Mouse (Mus musculus): ENCODE results near the gene Nrxn1. TPM values are rescaled to one million over a fixed set of nuclear protein-coding genes. Genes with fewer than 3 reads are reported as not detected.

Nrxn1 gene
- polyA plus RNA-seq, 1 experiment from 2014 or later, result 2.1 TPM

DNA sequence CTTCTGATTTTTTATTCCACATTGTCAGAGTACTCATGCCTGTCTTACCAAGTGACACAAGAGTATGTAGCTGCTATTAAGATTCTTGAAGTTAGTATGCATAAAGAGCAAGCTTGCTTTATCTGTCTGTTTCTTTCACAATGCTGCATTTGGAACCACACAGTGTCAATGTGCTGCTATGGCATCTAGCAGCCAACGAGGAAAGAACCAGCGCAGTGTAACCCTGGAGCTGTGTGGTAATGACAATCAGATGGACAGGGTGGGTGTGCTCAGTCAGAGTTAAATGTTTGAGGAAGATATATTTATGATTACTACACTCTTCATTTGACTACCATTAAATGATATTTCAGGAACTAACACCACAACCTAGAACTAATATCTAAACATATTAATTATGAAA lies 102.1 kb downstream of the Nrxn1 start:
- no peak for TF ChIP-seq CTCF (IDR thresholded peaks at IDR 0.05; ENCODE audit: low read depth)
- Histone ChIP-seq H3K36me3 (ENCODE audit: insufficient read depth) (no peaks in the 10 kb centered on the region), H3K4me1 (ENCODE audit: insufficient read depth) (no peaks in the 10 kb centered on the region), H3K27me3 (ENCODE audit: insufficient read depth, low read length) (no peaks in the 10 kb centered on the region), H3K27ac (ENCODE audit: low read depth) (no peak overlapping the region), H3K4me3 (ENCODE audit: low read depth, low read length) (no peak overlapping the region), H3K9me3 (ENCODE audit: low read depth, low read length) (no peaks in the 10 kb centered on the region), H3K4me2 (no peak overlapping the region), H3K9ac (no peak overlapping the region)
- WGBS, result 64% methylated on average over 2 of the region's 2 CpGs
- no peak for DNase-seq
- no peak for ATAC-seq (ENCODE audit: insufficient read depth)

DNA sequence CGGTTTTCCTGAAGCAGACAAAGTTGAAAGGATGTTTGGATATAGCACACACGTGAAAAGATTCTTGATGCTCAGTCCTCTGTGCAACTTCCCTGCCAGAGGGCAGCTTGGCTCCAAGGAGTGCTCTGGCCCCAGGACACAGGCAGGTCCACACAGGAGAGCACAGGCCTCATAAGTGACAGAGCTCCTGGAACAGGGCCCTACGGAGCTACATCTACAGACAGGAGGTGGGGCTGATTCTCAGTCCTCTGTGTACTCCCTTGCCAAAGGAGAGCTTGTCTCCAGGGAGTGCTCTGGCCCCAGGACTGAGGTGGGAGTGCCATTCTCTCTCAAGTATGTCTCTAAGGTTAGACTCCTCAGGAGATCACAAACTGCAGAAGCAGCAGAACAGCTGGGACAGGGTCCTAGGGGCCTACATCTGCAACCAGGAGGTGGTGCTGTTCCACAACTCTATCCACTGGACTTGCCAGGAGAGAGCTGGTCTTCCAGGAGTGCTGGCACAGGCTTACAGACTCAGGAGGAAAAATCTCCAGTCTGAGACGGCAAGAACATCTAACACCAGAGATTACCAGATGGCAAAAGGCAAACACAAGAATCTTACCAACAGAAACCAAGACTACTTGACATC lies 129.9 kb downstream of the Nrxn1 start:
- DNase-seq (peak; percentile 62), ATAC-seq (ENCODE audit: insufficient read depth) (peak; percentile 58; the same call in 1 of the 2 replicates)
- H3K36me3 ChIP-seq (ENCODE audit: insufficient read depth), result no peaks in the 10 kb centered on the region
- H3K27me3 ChIP-seq (ENCODE audit: insufficient read depth, low read length), result no peaks in the 10 kb centered on the region
- H3K9me3 ChIP-seq (ENCODE audit: low read depth, low read length), result no peaks in the 10 kb centered on the region
- no peak overlapping the region for H3K4me3 ChIP-seq (ENCODE audit: low read depth, low read length)
- no peak overlapping the region for H3K27ac ChIP-seq (ENCODE audit: low read depth)
- H3K9ac ChIP-seq, result no peak overlapping the region
- TF ChIP-seq CTCF (IDR thresholded peaks at IDR 0.05; ENCODE audit: low read depth), result peak; percentile 44
- no peak overlapping the region for H3K4me2 ChIP-seq
- H3K4me1 ChIP-seq (ENCODE audit: insufficient read depth), result no peaks in the 10 kb centered on the region
- 41% methylated on average over 4 of the region's 4 CpGs for whole genome bisulfite sequencing

DNA sequence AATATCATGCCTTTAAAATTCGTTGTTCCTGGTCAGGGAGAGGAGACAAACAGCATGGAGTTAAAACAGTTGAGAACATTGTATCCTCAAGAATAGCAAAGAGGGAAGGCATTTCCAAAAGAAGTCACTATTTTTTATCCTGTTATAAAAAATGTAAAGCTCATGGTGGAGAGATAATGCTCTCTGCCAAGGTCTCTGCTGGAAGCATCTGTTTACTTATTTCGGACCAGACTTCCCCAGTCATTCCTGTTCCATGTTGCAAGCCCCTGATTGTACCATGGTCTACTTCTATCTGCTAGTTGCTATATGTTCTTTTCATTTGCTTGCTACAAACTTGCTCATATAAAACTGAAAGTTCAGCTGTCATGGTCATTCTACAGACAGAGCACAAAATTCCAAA lies 137.7 kb downstream of the Nrxn1 start:
- H3K9ac ChIP-seq, result no peak overlapping the region
- no peak for TF ChIP-seq CTCF (IDR thresholded peaks at IDR 0.05; ENCODE audit: low read depth)
- ATAC-seq (ENCODE audit: insufficient read depth) (no peak), DNase-seq (no peak)
- H3K27me3 ChIP-seq (ENCODE audit: insufficient read depth, low read length), result no peaks in the 10 kb centered on the region
- no peak overlapping the region for H3K4me3 ChIP-seq (ENCODE audit: low read depth, low read length)
- no peaks in the 10 kb centered on the region for H3K36me3 ChIP-seq (ENCODE audit: insufficient read depth)
- H3K9me3 ChIP-seq (ENCODE audit: low read depth, low read length), result no peaks in the 10 kb centered on the region
- no peak overlapping the region for H3K4me2 ChIP-seq
- no peaks in the 10 kb centered on the region for H3K4me1 ChIP-seq (ENCODE audit: insufficient read depth)
- WGBS, result 63% methylated on average over 2 of the region's 2 CpGs
- H3K27ac ChIP-seq (ENCODE audit: low read depth), result no peak overlapping the region

DNA sequence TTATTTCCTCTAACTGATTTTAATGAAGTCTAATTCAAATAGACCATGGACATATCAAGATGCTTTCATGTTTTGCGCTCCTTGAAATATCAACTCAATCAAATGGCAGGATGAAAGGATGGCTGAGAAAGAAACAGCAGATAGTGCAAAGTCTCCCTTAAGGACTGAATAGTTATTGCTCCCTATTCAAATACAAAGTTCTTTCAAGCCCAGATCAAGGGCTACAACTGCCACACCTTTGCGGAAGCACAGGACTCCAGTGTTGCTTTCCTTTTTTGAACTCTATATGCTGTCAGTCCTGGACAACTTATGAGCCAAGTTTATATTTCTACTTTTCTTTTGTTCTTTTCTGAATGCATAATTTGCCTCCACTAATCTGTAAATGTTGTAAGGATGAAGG lies 157.9 kb downstream of the Nrxn1 start:
- Histone ChIP-seq H3K27me3 (ENCODE audit: insufficient read depth, low read length) (no peaks in the 10 kb centered on the region), H3K4me3 (ENCODE audit: low read depth, low read length) (no peak overlapping the region), H3K9ac (no peak overlapping the region), H3K4me1 (ENCODE audit: insufficient read depth) (no peaks in the 10 kb centered on the region), H3K27ac (ENCODE audit: low read depth) (no peak overlapping the region), H3K9me3 (ENCODE audit: low read depth, low read length) (no peaks in the 10 kb centered on the region), H3K36me3 (ENCODE audit: insufficient read depth) (no peaks in the 10 kb centered on the region), H3K4me2 (no peak overlapping the region)
- DNase-seq (no peak), ATAC-seq (ENCODE audit: insufficient read depth) (no peak)
- WGBS, result 93% methylated on average over 2 of the region's 2 CpGs
- TF ChIP-seq CTCF (IDR thresholded peaks at IDR 0.05; ENCODE audit: low read depth), result no peak

DNA sequence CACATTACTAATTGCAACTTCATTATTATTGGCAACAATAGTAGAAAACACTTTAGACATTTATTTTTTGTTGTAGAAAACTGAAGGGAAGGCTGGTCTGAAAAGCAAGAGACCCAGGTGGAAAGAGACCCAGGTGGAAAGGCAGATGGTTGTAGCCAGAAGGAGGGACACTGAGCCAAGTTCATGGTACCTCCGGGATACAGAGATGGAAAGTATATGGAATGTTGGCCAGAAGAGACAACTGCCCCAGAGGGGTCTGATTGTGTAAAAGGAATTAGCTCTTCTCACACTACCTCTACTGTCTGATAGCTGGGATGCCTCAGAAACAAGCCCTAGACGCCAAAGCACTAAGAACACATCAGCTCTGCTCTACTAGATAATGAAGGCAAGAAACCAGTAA lies 179.6 kb downstream of the Nrxn1 start:
- H3K27ac ChIP-seq (ENCODE audit: low read depth), result no peak overlapping the region
- H3K9ac ChIP-seq, result no peak overlapping the region
- no peaks in the 10 kb centered on the region for H3K27me3 ChIP-seq (ENCODE audit: insufficient read depth, low read length)
- no peak overlapping the region for H3K4me2 ChIP-seq
- TF ChIP-seq CTCF (IDR thresholded peaks at IDR 0.05; ENCODE audit: low read depth), result no peak
- H3K36me3 ChIP-seq (ENCODE audit: insufficient read depth), result no peaks in the 10 kb centered on the region
- ATAC-seq (ENCODE audit: insufficient read depth) (no peak), DNase-seq (no peak)
- H3K4me1 ChIP-seq (ENCODE audit: insufficient read depth), result no peaks in the 10 kb centered on the region
- H3K9me3 ChIP-seq (ENCODE audit: low read depth, low read length), result no peaks in the 10 kb centered on the region
- no peak overlapping the region for H3K4me3 ChIP-seq (ENCODE audit: low read depth, low read length)
- WGBS, result 75% methylated on average over 2 of the region's 2 CpGs

DNA sequence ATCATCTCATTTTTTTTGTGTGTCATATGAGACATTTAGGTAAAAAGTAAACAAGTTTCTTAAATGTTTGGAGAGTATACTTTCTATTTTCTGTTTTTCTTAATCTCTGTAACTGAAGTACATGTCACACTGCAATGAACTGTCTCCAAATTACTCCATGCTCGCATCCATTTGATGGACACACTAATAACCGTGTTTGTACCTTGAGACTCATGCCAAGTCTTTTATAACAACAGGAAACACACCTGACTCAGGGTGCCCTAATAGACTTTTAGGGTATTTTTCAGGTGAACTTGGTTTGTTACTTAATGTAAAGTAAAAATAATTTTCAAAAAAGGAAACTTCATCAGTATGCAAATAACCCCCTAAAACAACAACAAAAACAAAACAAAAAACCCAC lies 180.1 kb downstream of the Nrxn1 start:
- ATAC-seq (ENCODE audit: insufficient read depth) (no peak), DNase-seq (no peak)
- Histone ChIP-seq H3K4me2 (no peak overlapping the region), H3K4me1 (ENCODE audit: insufficient read depth) (no peaks in the 10 kb centered on the region), H3K27me3 (ENCODE audit: insufficient read depth, low read length) (no peaks in the 10 kb centered on the region), H3K4me3 (ENCODE audit: low read depth, low read length) (no peak overlapping the region), H3K36me3 (ENCODE audit: insufficient read depth) (no peaks in the 10 kb centered on the region), H3K9ac (no peak overlapping the region), H3K9me3 (ENCODE audit: low read depth, low read length) (no peaks in the 10 kb centered on the region), H3K27ac (ENCODE audit: low read depth) (no peak overlapping the region)
- TF ChIP-seq CTCF (IDR thresholded peaks at IDR 0.05; ENCODE audit: low read depth), result no peak
- 78% methylated on average over 2 of the region's 2 CpGs for WGBS

DNA sequence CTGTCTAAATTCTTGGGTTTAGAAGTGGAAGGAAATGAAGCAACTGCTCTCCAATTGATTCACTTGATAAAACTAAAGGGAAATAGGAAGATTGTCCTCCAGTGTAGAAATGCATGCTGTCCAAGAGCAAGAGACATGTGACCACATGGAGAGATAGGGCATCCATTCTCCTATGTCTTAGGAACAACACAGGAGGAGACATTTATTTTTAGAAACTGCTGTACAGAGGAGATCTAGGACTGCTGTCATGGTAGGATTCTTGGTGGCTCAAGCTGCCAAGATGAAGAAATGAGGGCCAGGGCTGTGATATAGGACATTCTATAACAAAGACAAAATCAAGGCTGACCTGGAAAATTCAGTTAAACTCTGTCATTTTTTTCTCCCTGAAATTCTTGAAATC lies 180.5 kb downstream of the Nrxn1 start:
- Histone ChIP-seq H3K4me2 (no peak overlapping the region), H3K9me3 (ENCODE audit: low read depth, low read length) (no peaks in the 10 kb centered on the region), H3K27ac (ENCODE audit: low read depth) (no peak overlapping the region), H3K9ac (no peak overlapping the region), H3K36me3 (ENCODE audit: insufficient read depth) (no peaks in the 10 kb centered on the region), H3K27me3 (ENCODE audit: insufficient read depth, low read length) (no peaks in the 10 kb centered on the region), H3K4me3 (ENCODE audit: low read depth, low read length) (no peak overlapping the region), H3K4me1 (ENCODE audit: insufficient read depth) (no peaks in the 10 kb centered on the region)
- no peak for TF ChIP-seq CTCF (IDR thresholded peaks at IDR 0.05; ENCODE audit: low read depth)
- DNase-seq (no peak), ATAC-seq (ENCODE audit: insufficient read depth) (no peak)
